ENCODE assay signal across 26 mouse cellular contexts in genomic region chr3:101912041-101912440, GRCm38 (mm10). TPM values are rescaled to one million over a fixed set of nuclear protein-coding genes. Genes with fewer than 3 reads are reported as not detected.
A peak's percentile ranks its signal among the peaks of the same experiment; 100 is the strongest.
DNase-seq lines count a peak whose midpoint lies in the region; ATAC-seq and TF ChIP-seq lines count a peak whose summit lies in the region.
"Had no signal": no experiment of that assay in that cellular context is flagged by ENCODE, and none has a peak within 500 bp of the region (broad histone marks: within the 10 kb centered on the region; RNA-seq: fewer than 3 reads in every experiment).

No protein-coding gene starts in this region.

- no peaks in the 10 kb centered on the region for H3K27me3 ChIP-seq in hindbrain, postnatal 0 days (ENCODE audit: insufficient read depth, low read length)
- no peaks in the 10 kb centered on the region for H3K27me3 ChIP-seq in hindbrain, embryonic 16.5 days (replicated peaks; ENCODE audit: control insufficient read depth, insufficient read depth, low read length)
- no peaks in the 10 kb centered on the region for H3K27me3 ChIP-seq in midbrain, embryonic 11.5 days (ENCODE audit: control insufficient read depth, insufficient read depth, low read length)
- no peaks in the 10 kb centered on the region for H3K27me3 ChIP-seq in midbrain, embryonic 14.5 days (ENCODE audit: control insufficient read depth, insufficient read depth, low read length)
- H3K27me3 ChIP-seq: embryonic facial prominence, embryonic 13.5 days; heart, embryonic 13.5 days; intestine, embryonic 15.5 days had no signal

- no peak overlapping the region for H3K4me2 ChIP-seq in hindbrain, postnatal 0 days (ENCODE audit: low read depth, low read length)
- H3K4me2 ChIP-seq in hindbrain, embryonic 16.5 days (ENCODE audit: low read length), result no peak overlapping the region
- no peak overlapping the region for H3K4me2 ChIP-seq in midbrain, embryonic 11.5 days
- no peak overlapping the region for H3K4me2 ChIP-seq in midbrain, embryonic 14.5 days (ENCODE audit: low read length)
- H3K4me2 ChIP-seq: embryonic facial prominence, embryonic 13.5 days; heart, embryonic 13.5 days; hindbrain, embryonic 14.5 days; intestine, embryonic 15.5 days had no signal

- no peak for TF ChIP-seq CTCF in hindbrain, postnatal 0 days (IDR thresholded peaks at IDR 0.05; ENCODE audit: low read depth)

- no peak overlapping the region for H3K4me3 ChIP-seq in hindbrain, postnatal 0 days (ENCODE audit: low read length)
- no peak overlapping the region for H3K4me3 ChIP-seq in hindbrain, embryonic 16.5 days (ENCODE audit: low read length)
- H3K4me3 ChIP-seq in midbrain, embryonic 11.5 days (ENCODE audit: low read depth, low read length), result no peak overlapping the region
- H3K4me3 ChIP-seq in midbrain, embryonic 14.5 days (replicated peaks; ENCODE audit: low read depth, low read length), result no peak overlapping the region
- H3K4me3 ChIP-seq: embryonic facial prominence, embryonic 13.5 days; forebrain, embryonic 10.5 days; heart, embryonic 10.5 days; heart, embryonic 13.5 days; intestine, embryonic 15.5 days had no signal

- H3K9me3 ChIP-seq in hindbrain, postnatal 0 days (ENCODE audit: low read length), result no peaks in the 10 kb centered on the region
- no peaks in the 10 kb centered on the region; the same call in 1 of the 2 replicates for H3K9me3 ChIP-seq in hindbrain, embryonic 16.5 days (ENCODE audit: control insufficient read depth, low read length)
- H3K9me3 ChIP-seq in midbrain, embryonic 11.5 days (ENCODE audit: control insufficient read depth, low read length), result no peaks in the 10 kb centered on the region
- H3K9me3 ChIP-seq in midbrain, embryonic 14.5 days (ENCODE audit: control insufficient read depth, low read length), result no peaks in the 10 kb centered on the region
- H3K9me3 ChIP-seq: embryonic facial prominence, embryonic 13.5 days; forebrain, embryonic 10.5 days; heart, embryonic 10.5 days; heart, embryonic 13.5 days; intestine, embryonic 15.5 days had no signal

- H3K9ac ChIP-seq in hindbrain, postnatal 0 days (replicated peaks; ENCODE audit: low read length), result no peak overlapping the region
- no peak overlapping the region for H3K9ac ChIP-seq in hindbrain, embryonic 16.5 days (ENCODE audit: low read depth, low read length)
- H3K9ac ChIP-seq in midbrain, embryonic 11.5 days (ENCODE audit: low read length), result no peak overlapping the region
- no peak overlapping the region for H3K9ac ChIP-seq in midbrain, embryonic 14.5 days (replicated peaks; ENCODE audit: low read length)
- H3K9ac ChIP-seq: embryonic facial prominence, embryonic 13.5 days; forebrain, postnatal 0 days; heart, embryonic 13.5 days; hindbrain, embryonic 14.5 days; intestine, embryonic 15.5 days had no signal

- H3K27ac ChIP-seq in hindbrain, postnatal 0 days, result no peak overlapping the region
- no peak overlapping the region for H3K27ac ChIP-seq in hindbrain, embryonic 16.5 days (ENCODE audit: low read depth, low read length)
- no peak overlapping the region for H3K27ac ChIP-seq in midbrain, embryonic 11.5 days (ENCODE audit: low read depth, low read length)
- H3K27ac ChIP-seq in midbrain, embryonic 14.5 days (replicated peaks; ENCODE audit: low read depth, low read length), result no peak overlapping the region
- H3K27ac ChIP-seq: embryonic facial prominence, embryonic 13.5 days; forebrain, embryonic 10.5 days; heart, embryonic 10.5 days; heart, embryonic 13.5 days; hindbrain, embryonic 14.5 days; intestine, embryonic 15.5 days had no signal

- ATAC-seq in hindbrain, postnatal 0 days, result no peak
- no peak for ATAC-seq in hindbrain, embryonic 16.5 days
- no peak for ATAC-seq in midbrain, embryonic 11.5 days (ENCODE audit: low FRiP score)
- no peak for ATAC-seq in midbrain, embryonic 14.5 days (ENCODE audit: low FRiP score, low TSS enrichment)
- ATAC-seq: activated CD4-positive, CD25-positive, alpha-beta regulatory T cell, adult 4 months; forebrain, embryonic 14.5 days; forebrain, postnatal 0 days; intestine, embryonic 15.5 days had no signal

- WGBS in hindbrain, postnatal 0 days, result 70% methylated on average over 6 of the region's 6 CpGs
- WGBS in hindbrain, embryonic 16.5 days, result 73% methylated on average over 6 of the region's 6 CpGs
- WGBS in midbrain, embryonic 11.5 days, result 85% methylated on average over 6 of the region's 6 CpGs
- WGBS in midbrain, embryonic 14.5 days, result 85% methylated on average over 6 of the region's 6 CpGs

- H3K4me1 ChIP-seq in hindbrain, postnatal 0 days (ENCODE audit: insufficient read depth, low read length), result no peaks in the 10 kb centered on the region
- no peaks in the 10 kb centered on the region for H3K4me1 ChIP-seq in hindbrain, embryonic 16.5 days (ENCODE audit: control insufficient read depth, insufficient read depth, low read depth, low read length)
- H3K4me1 ChIP-seq in midbrain, embryonic 11.5 days (ENCODE audit: control insufficient read depth, insufficient read depth, low read length), result no peaks in the 10 kb centered on the region
- H3K4me1 ChIP-seq in midbrain, embryonic 14.5 days (ENCODE audit: control insufficient read depth, insufficient read depth, low read length), result no peaks in the 10 kb centered on the region
- H3K4me1 ChIP-seq: embryonic facial prominence, embryonic 13.5 days; forebrain, embryonic 10.5 days had no signal

- peak; percentile 55 to 61 for DNase-seq in cerebellum, postnatal 10 days
- DNase-seq in cerebellum, adult 8-10 months, result no peak
- DNase-seq in gastrocnemius, postnatal 10 days, result peak; percentile 40
- no peak for DNase-seq in gastrocnemius, adult 18-20 months (ENCODE audit: low spot score)
- peak; percentile 27 for DNase-seq in hindbrain, postnatal 0 days (ENCODE audit: low spot score)
- DNase-seq in midbrain, embryonic 11.5 days (ENCODE audit: low spot score, missing footprints), result peak; percentile 14
- DNase-seq in midbrain, embryonic 14.5 days, result no peak
- DNase-seq: adrenal gland, adult 8-10 months; adrenal gland, postnatal 25 days; cerebellum, adult 11-12 months; cerebellum, adult 9-10 months; cerebellum, postnatal 25 days; forebrain, postnatal 0 days; heart, adult 18-20 months; heart, postnatal 14 days; heart, postnatal 4 days; kidney, adult 11 months had no signal

- no peaks in the 10 kb centered on the region for H3K36me3 ChIP-seq in hindbrain, postnatal 0 days (ENCODE audit: insufficient read depth, low read length)
- 0 out of 2 replicates have a peak, but pooled peaks cover 5% of the 10 kb centered on the region for H3K36me3 ChIP-seq in hindbrain, embryonic 16.5 days (ENCODE audit: control insufficient read depth, insufficient read depth, low read length)
- no peaks in the 10 kb centered on the region for H3K36me3 ChIP-seq in midbrain, embryonic 11.5 days (ENCODE audit: control insufficient read depth, insufficient read depth, low read length)
- H3K36me3 ChIP-seq in midbrain, embryonic 14.5 days (ENCODE audit: control insufficient read depth, insufficient read depth, low read length), result peaks cover 16% of the 10 kb centered on the region

RNA-seq across cellular contexts. Expression of gene Slc22a15, which starts 12.2 kb away (rescaled TPM):
- total RNA-seq in gastrocnemius, postnatal 10 days (2021), result 1 to 10 TPM; 1.9 to 3.5 TPM
- total RNA-seq in gastrocnemius, adult 18-20 months (2021), result 1 to 10 TPM in 1 of 2 experiments, under 1 TPM in 1; 0.59 to 1.0 TPM
- total RNA-seq in hindbrain, postnatal 0 days (2014; rRNA removed), result 11.1 and 12.5 TPM in 2 replicates
- polyA plus RNA-seq in hindbrain, postnatal 0 days (2015; fragmentation: Nextera tagmentation; extraction: Ambion mirVana), result 5.0 and 5.7 TPM in 2 replicates
- polyA plus RNA-seq in hindbrain, embryonic 16.5 days (2015; fragmentation: Nextera tagmentation; extraction: Ambion mirVana), result 4.5 and 5.4 TPM in 2 replicates
- polyA plus RNA-seq in midbrain, embryonic 11.5 days (2014; fragmentation: Nextera tagmentation; extraction: Ambion mirVana), result 4.6 and 5.0 TPM in 2 replicates
- polyA plus RNA-seq in midbrain, embryonic 14.5 days (2014; fragmentation: Nextera tagmentation; extraction: Ambion mirVana), result 7.9 and 8.8 TPM in 2 replicates

Comparison
In these comparisons a context has a peak if more than half of its experiments do, and no peak if none do; other contexts are left out.
1. DNase-seq: peak in cerebellum, postnatal 10 days (2 of 2), gastrocnemius, postnatal 10 days (single experiment), hindbrain, postnatal 0 days (single experiment) and midbrain, embryonic 11.5 days (single experiment); none in cerebellum, adult 8-10 months (single experiment), gastrocnemius, adult 18-20 months (single experiment) and midbrain, embryonic 14.5 days (single experiment).